Mouse (Mus musculus) liver, adult (tissue): ENCODE measurements around the gene Rsph3b.

Experiments
- GATA4 ChIP-seq: IDR thresholded peaks from 2 replicates; pipeline ENCODE4 v1.6.1; 2014; ENCODE audit warnings: mild to moderate bottlenecking, low read length; ENCODE audit not compliant: insufficient replicate concordance

Rsph3b gene

GRCm38 (mm10) chr17:6865580-6865979, 82.9 kb downstream of the Rsph3b start:
- no peak for TF ChIP-seq GATA4

GRCm38 (mm10) chr17:6864869-6865268, 83.6 kb downstream of the Rsph3b start:
- TF ChIP-seq GATA4 = no peak

- TF ChIP-seq GATA4 = no peak
Observed at GRCm38 (mm10) chr17:6863521-6863920, 85.0 kb downstream of the Rsph3b start.

- no peak for TF ChIP-seq GATA4
Observed at GRCm38 (mm10) chr17:6862040-6862780, 86.3 kb downstream of the Rsph3b start.

GRCm38 (mm10) chr17:6861181-6862039, 87.1 kb downstream of the Rsph3b start:
- no peak for TF ChIP-seq GATA4

- TF ChIP-seq GATA4 = no peak
Observed at GRCm38 (mm10) chr17:6860491-6860897, 88.0 kb downstream of the Rsph3b start.

- no peak for TF ChIP-seq GATA4
Observed at GRCm38 (mm10) chr17:6860067-6860466, 88.4 kb downstream of the Rsph3b start.
